Mouse (Mus musculus) spleen, embryonic (tissue): Measurements from ENCODE around the gene A630076J17Rik.

ENCODE experiments used
- CTCF ChIA-PET: fragments of 350-600 bp; sonication (Branson Sonifier 250); formaldehyde crosslinking; loops from one replicate; lab custom pipeline; 2022; lab: Charles Lee

The A630076J17Rik gene

DNA sequence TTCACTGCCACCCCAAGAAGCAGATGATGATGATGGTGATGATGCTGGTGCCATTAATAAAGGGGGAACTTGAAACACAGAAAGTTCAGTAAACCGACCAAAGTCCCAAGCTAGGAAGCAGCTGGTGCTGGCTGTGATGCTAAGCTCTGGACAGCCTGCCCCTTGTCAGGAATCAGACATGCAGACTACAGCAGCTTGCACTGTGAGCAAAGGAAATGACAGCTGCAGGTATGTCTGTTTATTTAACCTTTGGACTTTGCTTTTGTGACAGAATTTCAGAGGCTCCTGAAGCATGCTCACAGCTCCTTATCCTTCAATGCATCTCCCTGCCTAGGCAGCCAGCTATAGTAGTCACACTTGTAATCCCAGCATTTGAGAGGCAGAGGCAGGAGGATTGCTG, at the start of gene A630076J17Rik:
A630076J17Rik (plus strand) TSS at position 88 of the 400 bp plus-strand sequence.
- CTCF ChIA-PET, result interaction anchor here (0.6 kb wide), 1 partner anchor 350 kb away, joined by 3 read pairs; no protein-coding TSS in a partner anchor

DNA sequence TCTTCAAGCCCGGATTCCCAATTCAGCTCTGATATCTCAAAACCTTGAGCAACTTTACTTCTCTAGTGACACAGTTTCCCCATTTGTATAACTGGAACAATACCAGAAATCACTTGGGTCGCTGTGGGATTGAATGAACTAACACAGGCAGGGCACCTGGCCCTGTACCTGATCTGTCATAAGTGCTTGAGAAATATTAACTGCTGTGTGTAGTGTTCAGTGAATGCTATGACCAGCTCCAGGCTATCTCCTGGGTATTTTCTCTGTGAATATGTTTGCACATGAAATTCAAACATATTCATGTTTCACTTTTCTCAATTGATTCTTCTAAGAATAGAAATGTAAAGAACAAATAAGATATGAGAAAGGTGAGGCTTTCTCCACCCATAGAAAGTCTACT, 49.6 kb upstream of the A630076J17Rik start:
- CTCF ChIA-PET, result interaction anchor here (0.6 kb wide), 1 partner anchor 609 kb away, joined by 9 read pairs; no protein-coding TSS in a partner anchor

DNA sequence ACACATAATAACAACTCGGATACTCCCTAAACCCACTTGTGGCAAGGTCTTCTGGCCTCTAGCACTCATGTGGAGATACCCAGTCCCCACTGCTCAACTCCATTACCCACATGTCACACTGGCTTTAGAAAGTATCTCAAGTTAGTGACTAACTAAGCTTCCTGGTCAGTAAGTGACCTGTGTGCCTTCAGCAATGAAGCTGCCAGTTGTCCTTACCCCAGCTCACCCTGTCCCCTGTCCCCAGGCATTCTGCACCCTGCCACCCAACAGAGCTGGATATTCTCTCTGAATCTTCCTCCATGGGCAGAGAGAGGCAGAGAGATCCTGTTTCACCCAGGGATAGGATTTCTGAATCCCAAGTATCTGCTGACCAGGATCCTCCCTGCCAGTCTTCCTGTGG, 47.7 kb upstream of the A630076J17Rik start, which contains the start of gene Kcna10:
Kcna10 (plus strand) TSS at position 301 of the 400 bp plus-strand sequence.
- CTCF ChIA-PET, result no interaction called here

DNA sequence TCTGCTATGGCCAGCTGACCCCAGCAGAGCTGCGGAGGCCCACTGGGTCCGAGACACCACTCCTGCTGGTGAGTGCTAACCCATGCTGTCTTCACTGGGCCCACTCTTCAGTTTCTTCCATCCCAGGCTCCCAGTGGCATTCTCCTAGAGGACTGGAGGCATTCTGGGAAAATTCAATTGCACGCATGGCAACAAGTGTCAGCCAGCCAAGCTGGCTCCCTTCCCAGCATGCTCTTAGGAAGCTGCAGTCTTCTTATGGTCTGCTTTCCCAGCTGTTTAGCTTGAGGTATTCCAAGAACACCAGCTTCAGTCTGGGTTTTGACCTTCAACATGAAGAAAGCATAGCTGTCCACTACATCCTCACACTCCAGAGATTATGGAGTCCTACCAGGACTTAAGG, 47.2 kb upstream of the A630076J17Rik start:
- CTCF ChIA-PET, result no interaction called here

DNA sequence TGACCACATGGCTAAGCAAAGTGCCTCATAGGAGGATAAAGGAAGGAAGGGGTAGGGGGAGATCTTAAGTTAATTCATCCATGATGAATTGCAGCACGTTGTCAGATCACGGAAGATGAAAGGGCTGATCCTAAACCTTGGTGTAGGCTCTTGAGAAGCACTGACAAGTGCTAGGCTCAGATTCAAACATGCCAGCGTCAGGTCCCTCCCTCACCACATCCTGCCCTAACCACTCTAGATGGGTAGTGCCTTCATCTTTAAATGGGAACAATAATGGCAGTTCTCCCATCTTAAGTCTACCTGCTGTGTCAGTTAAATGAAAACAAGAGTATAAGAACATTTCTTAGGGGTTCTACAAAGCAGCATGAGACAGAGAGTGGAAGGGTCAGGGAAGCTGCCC, 44.8 kb upstream of the A630076J17Rik start:
- CTCF ChIA-PET, result no interaction called here

DNA sequence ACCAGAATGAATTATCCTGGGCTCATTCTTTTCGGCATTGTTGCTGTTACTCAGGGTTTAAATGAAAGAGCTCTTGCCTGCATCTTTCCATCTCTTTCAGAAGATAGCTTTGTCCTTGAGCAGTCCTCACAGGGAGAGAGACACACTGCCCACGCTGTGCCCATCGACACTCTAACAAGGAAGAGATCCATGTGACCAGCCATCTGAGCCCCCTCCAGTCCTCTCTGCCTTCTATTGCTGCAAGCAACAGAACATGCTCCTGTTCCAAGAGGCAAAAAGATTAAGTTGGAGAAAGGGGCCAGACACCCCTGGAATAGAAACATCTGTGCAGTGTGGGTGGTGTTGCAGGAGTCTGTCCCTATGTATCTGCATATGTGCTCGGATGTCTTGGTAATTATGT, 43.4 kb upstream of the A630076J17Rik start:
- CTCF ChIA-PET, result interaction anchor here (0.7 kb wide), 1 partner anchor 19 kb away, joined by 3 read pairs; no protein-coding TSS in a partner anchor

DNA sequence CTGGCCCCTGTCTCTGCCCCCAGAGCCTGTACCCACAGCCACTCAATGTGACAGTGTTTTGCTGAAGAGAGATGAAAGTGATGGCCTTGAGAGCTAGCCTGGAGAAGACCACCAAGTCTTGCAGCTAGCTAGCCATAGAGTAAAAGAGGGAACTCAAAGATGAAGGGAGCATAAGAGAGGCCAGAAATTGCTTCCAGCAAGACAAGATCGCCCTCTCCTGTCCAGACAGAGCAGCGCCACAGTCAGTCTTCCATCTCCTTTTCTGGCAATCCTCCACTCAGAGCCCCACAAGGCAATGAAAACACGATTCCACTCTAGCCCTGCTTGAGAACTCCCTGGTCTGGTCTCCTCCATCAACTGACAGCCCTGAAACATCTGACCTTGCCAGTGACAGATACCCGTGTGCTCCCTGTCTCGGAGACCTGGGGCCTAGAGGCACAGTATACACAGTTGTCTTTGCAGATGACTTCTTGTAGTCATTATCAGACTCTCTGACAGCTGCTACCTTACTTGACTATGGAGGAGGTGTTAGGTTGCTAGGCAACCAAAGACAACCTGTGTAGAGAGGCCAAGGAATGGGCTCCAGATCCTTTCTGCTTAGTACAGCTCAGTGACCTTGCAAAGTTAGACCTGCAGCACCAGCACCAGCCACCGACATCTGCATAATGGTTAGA, 42.1 kb upstream of the A630076J17Rik start:
- CTCF ChIA-PET, result no interaction called here

DNA sequence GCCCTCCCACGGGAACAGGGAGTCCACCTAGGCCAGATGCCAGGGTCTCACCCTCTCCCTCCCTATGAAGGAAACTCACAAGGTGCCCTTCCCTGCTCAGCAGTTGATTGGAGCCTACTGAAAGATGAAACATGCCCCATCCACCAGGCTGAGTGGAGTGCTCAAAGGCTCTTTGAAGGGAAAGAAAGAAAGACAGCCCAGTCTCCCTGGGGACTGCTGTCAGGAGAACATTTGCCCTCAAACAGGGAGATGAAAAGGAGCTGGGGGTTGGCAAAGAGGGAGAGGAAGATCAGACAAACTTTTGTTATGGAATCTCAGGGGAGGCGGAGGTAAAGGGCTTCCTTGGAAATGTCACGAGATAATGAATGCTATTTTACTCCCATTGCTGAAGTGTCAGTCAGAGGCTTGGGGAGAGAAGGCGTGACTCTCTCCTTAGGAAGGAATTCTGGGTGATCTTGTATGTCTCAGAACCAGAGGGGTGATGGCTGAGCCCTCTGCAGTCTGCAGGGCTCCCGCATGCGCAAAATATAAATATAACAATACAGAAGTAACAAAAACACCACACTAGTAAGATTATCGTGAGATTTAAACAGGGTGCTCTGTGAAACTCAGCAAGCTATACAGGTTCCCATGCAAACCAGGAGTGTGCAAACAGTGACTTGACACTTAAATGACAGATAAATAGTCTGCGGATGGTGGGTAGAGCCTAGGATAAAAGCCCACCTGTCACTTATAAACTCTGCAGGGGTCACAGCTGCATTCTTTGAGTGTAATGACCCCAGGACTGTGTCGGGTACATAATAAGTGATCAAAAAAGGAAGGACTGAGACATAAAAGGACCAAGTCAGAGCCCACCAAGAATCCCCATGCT, 28.9 kb upstream of the A630076J17Rik start:
- CTCF ChIA-PET, result interaction anchor here (0.6 kb wide), 1 partner anchor 289 kb away, joined by 11 read pairs; no protein-coding TSS in a partner anchor

DNA sequence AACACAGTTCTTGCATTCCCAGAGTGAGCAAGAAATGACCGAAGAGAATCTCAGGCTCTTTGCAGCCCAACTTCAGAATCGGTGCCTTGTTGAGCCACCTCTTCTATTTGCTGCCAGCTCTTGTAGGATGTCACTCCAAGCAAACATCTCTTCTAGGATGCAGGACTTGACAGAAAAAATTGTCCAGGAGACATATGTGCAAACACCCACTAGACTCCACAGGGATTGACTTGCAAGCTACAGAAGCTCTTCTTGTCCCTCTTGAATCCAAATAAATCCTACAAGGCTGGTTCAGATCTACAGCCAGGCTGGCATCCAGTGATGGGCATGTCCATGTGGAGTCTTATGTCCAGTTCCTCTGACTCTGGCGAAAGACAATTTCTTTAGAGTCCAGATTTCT, 26.0 kb upstream of the A630076J17Rik start:
- CTCF ChIA-PET, result no interaction called here

DNA sequence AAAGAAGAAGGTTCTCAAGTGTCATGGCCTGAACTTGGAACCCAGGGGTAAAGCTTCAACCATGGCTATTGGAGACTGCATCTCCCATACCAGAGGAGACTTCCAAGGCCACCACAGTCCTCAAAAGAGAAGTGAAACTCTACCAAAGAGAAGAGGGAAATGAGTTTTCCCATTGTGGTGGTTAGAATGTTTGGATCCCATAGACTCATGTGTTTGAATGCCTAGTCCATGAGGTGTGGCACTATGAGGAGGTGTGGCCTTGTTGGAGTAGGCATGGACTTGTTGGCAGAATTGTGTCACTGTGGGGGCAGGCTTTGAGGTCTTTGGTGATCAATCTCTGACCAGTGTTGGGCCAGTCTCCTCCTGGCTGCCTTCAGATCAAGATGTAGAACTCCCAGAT, 25.2 kb upstream of the A630076J17Rik start:
- CTCF ChIA-PET, result no interaction called here

DNA sequence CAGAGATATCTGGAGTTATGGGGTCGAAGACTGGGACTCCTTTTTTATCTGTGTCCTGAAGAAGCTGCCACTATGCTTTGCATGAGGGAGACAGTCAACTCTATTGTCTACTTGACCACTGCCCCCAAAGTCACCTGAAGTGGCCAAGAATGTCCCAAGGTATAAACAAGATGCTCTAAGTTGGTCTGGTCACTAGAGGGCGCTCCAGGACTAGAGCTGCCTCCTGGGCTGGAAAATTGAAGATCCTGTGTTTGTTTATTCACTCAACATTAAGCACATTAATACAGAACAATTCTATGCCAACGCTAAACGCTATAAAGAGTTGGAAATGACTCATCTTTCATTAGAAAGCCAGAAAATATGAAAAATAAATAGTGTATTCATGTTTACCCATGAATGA, 24.4 kb upstream of the A630076J17Rik start:
- CTCF ChIA-PET, result no interaction called here

DNA sequence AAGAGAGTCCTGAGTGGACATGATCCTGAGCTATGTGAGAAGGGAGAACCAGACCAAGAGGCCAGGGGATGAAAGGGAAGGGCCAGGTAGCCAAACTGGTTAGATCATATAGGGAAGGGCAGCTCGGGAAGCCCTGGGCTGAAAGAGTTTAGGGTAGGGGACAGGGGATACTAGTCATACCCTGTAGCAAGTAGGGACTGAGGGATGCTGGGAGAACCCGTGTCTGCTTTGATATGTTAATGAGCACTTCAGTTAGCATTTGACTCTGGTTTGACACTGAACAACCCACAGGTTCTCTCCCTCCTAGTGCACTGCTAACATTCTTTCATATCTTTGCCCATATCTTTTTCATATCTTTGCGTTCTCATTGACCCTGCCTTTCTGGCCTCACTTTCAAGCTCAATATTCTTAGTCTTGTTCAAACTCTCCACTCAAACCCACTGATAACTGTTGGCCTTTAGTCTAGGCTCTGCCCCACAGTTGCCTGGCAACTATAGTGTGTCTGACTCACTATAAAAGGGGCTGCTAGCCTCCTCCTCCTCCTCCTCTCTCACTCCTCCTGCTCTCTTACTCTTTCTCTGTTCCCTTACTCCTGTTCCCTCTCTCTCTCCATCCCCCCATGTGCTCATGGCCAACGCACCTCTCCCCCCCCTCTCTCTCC, 23.8 kb upstream of the A630076J17Rik start:
- CTCF ChIA-PET, result no interaction called here

DNA sequence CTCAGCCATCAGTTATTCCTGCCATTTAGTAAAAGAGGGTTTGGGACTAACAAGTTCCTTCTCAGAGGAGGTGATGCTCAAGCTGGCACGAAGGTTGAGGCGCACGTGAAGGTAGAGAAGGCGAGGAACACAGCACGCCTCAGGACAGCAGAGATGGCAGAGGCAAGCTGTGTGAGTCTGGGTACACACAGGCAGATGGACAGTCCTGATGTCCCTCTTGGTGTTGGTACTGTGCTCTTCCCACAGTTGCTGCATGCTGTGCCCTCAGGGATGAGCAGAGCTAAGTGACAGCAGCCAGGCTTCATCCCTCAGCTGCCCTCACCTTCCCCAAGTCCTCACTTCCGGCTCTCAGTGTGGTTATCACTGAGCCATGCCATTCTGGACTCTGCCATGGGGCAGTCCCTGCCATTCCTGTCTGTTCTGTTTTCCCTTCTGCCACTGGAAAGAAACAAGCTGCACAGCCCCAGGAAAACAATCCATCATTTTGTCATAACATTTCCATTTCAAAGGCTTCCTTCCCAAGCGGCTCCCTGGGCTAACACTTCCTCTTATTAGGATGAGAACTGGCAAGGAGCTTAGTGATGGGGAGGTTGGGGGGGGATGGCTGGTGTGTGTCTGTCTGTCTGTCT, 22.7 kb upstream of the A630076J17Rik start:
- CTCF ChIA-PET, result no interaction called here

DNA sequence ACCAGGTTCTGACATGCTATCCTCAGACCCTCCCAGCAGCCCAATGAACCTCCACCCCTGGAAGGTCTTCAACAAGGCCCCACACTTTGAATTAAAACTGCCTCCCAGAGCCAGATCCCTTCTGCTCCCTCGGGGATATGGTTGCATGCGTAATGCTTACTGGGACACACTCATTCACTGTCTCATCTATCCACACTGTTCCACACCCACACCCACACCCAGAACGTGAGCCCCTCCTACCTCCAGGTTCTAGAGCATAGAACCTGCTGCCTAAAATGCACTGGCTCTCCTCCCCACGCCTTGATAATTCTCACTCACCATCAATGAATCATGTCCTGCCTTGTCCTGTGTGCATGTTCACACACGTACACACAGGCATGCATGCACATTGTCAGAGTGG, 15.8 kb upstream of the A630076J17Rik start:
- CTCF ChIA-PET, result no interaction called here

DNA sequence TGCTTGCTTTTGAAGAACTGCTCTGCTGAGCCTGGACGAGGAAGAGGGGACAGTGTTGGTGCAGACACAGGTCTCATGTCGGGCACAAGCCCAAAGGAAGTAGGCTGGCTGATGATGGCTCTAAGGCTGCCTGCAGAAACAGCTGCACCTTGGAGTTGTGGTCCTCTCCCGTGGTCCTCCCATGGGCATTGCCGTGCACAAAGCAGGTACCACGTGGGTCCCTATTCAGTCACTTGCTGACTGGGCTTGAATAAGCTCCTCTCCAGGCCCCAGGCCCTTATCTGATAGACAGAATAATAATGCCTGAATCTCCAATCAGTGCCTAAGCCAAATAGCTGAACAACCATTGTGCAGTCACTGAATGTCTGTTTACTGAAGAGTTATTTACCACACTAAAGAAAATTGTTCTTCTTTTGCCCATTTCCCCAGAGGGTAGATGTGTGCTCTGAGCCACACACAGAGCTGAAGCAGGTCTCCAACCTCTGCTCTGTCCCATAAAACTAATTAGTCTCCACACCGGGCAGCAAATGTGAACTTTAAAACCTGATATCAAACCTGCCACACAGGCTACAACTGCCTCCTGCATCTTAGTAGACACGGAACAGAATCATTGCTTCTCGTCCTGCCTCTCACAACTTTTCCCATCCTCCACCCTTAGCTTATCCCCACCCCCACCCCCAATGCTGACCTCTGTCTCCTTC, 13.9 kb upstream of the A630076J17Rik start:
- CTCF ChIA-PET, result no interaction called here

DNA sequence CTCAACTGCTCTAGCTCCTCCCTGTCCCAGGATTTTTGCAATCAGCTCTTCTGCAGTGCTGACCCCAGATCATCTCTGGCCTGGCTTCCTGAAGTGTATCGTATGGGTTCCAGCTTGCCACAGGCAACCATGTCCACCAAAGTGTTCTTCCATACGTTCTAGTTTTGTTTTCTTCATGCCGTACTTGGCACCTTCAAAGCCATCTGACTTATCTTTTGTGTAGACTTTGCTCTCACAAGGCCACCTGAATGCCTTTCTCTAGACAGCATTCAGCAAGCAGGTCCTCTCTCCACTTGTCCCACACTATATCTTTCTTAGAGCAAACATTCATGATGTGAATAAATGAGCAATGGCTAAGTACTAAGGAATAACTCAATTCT, 13.3 kb upstream of the A630076J17Rik start:
- CTCF ChIA-PET, result no interaction called here

DNA sequence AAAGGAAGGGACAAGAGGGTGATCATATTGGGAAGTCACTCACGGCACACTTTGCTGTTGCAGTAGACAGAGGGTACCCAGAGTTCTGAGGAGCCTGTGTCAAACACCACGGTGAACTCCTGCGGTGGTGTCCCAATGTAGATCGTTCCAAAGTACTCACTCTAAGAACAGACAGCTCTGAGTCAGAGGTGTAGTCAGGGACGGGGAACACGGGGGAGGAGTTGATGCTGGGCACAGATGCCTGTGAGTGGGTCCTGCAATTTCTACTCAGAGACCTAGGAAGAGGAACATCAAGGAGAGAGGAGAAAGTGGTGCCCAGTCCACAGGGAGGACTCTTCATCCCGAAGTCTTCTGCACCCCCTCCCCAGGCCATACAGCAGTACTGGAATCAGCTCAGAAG, 11.8 kb upstream of the A630076J17Rik start:
- CTCF ChIA-PET, result no interaction called here

DNA sequence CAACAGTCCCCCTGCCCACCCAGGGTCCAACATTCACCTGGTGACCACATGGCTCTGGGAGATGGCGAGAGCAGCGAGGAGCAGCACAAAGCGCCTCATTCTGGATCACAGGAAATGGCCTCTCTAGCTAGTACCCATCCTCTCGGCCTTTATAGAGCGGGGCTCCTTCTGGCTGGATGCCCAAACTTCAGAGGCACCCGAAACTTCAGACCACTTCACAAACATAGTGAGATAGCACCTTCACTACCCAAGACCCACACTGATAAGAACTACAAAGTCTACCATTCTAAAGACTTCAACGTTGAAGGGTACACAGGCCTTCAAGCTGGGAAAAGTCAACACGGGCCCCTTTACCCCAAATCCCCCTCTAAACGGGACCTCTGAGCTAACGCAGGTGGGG, 8.8 kb upstream of the A630076J17Rik start, which contains the start of gene Cym:
Cym (minus strand) TSS at position 125 of the 400 bp plus-strand sequence.
- CTCF ChIA-PET, result no interaction called here

DNA sequence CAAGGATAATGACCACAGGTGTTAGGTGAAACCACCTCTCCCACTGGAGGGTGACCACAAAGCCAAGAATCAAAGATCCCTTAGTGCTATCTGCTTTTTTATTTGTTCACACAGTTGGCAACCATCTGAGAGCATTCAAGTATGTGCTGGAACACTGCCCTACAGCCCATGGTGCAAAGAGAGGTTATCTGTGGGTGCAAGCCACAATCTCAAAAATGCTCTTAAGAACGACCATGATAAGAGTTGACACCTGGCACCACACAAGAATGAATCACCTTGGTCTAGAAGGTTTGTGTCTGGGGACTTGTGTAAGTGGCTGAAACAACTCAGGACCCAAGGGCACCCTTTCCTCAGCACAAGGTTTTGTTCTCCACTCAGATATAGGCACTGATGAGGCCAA, 7.2 kb upstream of the A630076J17Rik start:
- CTCF ChIA-PET, result no interaction called here

DNA sequence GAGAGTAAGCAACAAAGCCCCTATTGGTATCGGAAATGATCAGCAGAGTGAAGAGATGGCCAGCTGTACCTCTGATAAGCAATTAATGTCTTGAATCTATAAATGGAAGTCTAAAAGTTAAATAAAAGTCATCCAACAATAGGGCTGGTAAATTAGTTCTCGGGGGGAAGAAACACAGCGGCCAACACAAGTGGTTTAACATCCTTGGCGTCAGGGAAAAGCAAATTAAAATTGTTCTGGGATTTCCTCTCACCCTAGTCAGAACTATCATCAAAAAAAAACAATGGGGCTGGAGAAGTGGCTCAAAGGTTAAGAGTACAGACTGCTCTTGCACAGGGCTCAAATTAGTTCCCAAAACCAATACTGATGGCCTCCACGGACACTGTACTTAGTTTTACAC, 4.6 kb upstream of the A630076J17Rik start:
- CTCF ChIA-PET, result interaction anchor here (0.6 kb wide), 1 partner anchor 114 kb away, joined by 3 read pairs; no protein-coding TSS in a partner anchor

DNA sequence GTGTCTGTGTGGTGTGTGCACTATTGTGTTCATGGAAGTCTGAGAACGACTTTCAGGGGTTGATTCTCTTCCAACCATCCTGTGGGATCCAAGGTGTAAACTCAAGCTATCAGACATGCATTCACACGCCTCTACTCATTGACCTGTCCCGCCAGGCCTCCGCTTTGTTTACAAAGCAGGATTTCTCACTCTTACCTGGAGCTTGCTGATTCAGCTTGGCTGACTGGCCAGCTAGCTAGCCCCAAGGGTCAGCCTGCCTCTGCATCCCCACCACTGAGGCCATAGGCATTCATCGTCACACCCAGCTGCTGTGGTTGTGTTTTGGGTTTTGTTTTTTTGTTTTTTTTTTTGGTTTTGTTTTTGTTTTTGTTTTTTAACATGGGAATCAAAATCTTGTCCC, 1.2 kb upstream of the A630076J17Rik start:
- CTCF ChIA-PET, result no interaction called here
